Mouse (Mus musculus) layer of hippocampus, postnatal 25 days (tissue): ENCODE results near the gene Tssk4. TPM values are rescaled to one million over a fixed set of nuclear protein-coding genes. Genes with fewer than 3 reads are reported as not detected.

ENCODE experiments used
- DNase-seq, 2 experiments: peaks; one replicate each; pipeline ENCODE4 v3.0.0; 2022; ENCODE audit warnings: mixed read lengths in 2 of 2, low spot score in 1 of 2; ENCODE audit errors: extremely low spot score in 1 of 2
- total RNA-seq, 2 experiments: library from RNA; stranded (reverse); gene quantifications; 2 replicates each; pipeline ENCODE4 v1.2.3; 2021

Gene Tssk4
- total RNA-seq, 2 experiments from 2014 or later: 0.71 to 0.94 TPM

DNA sequence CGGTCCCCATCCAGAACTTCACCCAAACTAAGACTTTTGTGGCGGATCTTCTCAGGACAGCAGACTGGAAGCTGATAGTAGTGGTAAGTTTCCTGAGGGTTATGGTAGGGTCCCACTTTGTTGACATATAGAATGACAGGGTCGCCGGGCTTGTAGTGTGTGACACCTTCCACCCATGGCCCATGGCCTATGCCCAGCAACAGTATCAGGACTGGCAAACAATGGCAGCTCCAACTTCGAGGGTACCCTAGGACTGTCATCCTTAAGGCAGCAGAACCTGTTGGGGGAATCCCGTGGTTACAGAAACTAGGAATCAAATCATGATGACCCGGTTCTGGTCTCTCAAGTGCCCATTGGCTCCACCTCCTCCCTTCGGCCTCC lies 7.3 kb upstream of the Tssk4 start:
- no peak for DNase-seq

DNA sequence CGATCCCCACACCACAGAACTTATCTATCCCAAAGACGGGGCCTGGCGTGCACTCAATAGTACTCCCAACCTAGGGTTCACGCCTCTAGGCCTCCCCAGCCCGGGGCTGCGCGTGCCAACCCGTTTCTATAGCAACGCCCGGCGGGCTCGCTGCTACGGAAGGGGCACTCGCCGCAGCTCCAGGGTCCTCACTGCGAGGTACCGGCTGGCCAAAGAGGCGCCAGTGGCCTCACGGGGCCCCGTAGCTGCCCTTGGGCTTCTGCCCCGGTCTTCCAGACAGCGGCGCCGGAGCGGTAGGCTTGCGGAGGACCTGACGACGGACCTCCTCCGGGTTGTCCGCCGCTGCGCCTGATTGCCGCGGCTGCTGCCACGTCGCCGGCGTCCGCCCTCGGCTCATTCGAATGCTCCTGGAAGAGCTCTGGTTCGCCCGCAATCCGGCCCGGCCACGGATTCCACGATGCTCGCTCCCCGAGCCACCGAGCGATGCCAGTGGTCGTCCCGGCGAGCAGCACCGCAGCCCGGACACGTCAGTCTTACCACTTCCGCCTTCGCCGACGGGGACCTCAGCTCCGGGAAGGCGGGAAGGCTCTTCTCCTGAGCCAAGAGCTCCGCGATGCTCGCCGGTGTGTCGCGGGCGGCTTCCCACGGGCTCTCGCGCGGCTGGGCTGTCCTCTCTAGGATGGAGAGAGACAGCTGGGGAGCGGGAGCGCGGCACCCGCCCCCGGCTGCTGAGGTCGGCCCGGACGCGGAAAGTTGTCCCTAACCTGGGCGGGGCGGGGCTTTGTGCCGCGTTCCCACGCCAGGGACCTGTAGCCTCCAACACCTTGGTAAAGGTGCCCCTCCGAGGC lies 6.7 kb upstream of the Tssk4 start, which contains the start of gene Tm9sf1:
Gene Tm9sf1, minus strand, starts transcription at position 747 of the 848 bp plus-strand sequence.
- DNase-seq: peak; percentile 78 to 96

DNA sequence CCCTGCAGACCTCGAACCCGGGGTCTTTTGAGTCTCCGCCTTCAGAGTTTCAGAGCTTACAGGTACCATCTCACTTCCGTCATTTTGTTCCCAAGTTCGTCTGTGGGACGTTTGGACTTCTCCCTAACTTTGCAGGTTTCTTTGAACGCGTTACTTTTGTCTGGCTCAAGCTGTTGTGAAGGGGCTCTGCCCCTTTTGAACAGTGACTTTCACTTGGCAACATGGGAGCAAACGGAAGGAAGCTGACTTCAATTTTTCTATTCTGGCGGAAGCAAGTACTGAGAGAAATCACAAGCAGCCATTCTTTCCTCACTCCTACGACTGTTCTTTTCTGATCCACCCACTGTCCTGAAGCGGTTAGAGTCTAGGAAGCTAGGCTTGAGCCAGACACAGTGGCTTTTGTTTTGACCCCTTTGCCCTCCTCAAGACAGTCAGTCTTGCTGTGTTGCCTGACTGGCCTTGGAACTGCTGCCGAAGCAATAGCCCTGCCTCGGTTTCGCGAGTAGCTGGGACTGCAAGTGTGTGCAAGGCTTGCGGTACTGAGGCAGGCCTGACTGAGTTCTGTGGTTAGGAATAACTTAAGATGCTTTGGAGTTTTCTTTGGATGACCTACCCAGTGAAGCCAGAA lies 5.6 kb upstream of the Tssk4 start:
- no peak for DNase-seq

DNA sequence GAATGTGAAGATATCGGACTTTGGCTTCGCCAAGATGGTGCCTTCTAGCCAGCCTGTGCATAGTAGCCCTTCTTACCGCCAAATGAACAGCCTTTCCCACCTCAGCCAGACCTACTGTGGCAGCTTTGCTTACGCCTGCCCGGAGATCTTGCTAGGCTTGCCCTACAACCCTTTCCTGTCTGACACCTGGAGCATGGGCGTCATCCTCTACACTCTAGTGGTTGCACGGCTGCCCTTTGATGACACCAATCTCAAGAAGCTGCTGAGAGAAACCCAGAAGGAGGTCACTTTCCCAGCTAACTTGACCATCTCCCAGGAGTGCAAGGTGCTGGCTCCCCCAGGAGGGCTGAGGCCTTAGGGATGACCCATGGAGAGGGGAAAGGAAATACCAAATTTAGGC lies 1.5 kb downstream of the Tssk4 start:
- DNase-seq: no peak

DNA sequence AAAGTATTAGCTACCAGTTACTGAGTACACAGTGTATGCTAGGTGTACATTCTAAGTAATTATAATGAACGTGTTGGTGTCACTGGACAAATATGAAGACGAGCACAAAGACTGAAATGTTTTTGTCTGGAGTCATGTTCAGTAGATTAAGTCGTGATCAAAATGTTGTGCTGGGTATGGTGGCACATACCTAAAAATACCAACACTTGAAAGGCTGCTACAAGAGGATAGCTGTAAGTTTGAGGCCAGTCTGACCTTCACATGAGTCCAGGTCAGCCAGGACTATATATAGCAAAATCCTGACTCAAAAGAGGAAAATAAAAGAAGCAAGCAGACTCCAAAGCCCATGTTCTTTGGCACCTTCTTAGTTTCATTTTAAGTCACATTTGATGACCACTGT lies 7.0 kb downstream of the Tssk4 start:
- no peak for DNase-seq

DNA sequence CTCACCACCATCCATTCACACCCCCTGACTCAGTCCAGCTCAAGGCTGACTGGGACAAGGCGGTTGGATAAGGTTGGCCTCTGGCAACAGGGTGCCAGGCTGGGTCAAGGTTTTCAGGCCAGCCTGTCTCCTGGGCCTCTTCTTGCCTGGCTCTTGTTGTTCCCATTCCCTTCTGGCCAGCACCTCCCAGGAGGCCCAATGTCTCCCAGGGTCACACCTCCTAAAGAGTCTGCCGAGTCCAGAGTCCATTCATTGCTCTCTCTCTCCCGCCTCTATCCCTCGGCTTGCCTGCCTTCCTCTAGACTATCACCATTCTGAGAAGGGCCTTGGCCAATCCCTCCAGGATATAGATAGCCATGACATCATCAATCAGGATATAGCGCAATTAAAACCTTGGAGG lies 8.0 kb downstream of the Tssk4 start:
- DNase-seq: no peak

DNA sequence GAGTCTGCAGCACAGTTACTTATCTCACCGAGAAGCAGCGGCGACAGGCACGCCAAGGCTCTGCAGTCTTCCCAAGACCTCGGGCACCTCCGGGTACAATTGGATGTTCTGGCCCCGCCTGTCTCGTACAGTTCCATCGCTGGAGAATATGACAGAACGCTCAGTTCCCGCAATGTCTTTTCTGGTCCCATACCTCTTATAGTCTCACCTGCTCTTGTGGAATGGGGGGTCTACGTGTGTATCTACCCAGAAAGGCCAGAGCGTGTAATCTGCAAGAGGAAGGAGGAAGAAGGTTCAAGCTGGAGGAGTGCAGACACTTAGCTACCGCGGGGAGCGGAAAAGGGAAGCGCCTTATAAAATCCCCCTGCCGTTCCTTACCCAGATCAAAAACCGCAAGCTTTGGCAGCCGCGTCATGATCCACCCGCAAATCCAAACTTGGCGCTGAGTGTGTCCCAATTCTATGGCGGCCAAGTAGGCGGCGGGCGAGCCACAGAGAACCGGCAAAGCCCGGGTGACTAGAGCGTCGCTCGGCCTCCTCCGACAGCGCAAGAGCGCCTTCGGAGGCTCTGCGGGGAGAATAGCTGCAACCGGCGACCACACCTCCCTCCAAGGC lies 10.1 kb downstream of the Tssk4 start, which contains the start of gene Mdp1:
Gene Mdp1, minus strand, starts transcription at position 549 of the 614 bp plus-strand sequence.
- peak; percentile 67 to 68 for DNase-seq

DNA sequence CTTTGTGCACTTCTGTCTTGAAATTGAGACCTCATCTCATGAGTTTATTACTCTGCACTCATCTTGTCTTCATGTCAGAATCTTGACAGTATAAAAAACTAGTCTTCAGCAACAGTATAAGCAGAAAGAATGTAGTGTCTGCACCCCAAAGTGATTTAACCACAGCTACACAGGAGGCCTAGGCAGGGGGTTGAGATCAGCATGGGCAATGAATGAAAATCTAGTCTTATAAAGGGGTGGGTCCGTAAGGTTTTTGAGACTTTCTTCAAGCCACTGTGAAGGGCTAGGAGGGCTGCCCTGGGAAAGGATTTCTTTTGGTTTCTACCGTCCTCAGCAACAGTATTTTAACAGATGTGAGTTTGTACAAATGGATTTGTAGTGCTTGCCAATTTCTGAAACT lies 10.7 kb downstream of the Tssk4 start:
- DNase-seq: no peak

DNA sequence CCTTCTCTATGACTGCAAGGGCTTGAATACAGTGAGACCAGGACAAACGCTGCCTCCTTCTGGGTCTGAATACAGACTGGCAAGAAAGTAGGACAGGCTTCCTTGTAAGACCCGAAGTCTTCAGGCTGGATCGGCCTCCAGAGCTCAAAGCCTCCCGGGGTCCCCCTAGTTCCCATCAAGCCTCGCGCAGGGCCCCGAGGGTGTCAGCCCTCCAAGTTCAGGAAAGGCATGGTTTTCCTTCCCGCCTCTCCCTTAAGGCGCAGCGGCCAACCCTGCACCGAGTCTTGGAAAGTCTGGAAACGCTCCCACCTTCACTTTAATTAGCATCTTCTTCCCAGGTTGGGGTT lies 21.5 kb downstream of the Tssk4 start:
- DNase-seq: no peak

DNA sequence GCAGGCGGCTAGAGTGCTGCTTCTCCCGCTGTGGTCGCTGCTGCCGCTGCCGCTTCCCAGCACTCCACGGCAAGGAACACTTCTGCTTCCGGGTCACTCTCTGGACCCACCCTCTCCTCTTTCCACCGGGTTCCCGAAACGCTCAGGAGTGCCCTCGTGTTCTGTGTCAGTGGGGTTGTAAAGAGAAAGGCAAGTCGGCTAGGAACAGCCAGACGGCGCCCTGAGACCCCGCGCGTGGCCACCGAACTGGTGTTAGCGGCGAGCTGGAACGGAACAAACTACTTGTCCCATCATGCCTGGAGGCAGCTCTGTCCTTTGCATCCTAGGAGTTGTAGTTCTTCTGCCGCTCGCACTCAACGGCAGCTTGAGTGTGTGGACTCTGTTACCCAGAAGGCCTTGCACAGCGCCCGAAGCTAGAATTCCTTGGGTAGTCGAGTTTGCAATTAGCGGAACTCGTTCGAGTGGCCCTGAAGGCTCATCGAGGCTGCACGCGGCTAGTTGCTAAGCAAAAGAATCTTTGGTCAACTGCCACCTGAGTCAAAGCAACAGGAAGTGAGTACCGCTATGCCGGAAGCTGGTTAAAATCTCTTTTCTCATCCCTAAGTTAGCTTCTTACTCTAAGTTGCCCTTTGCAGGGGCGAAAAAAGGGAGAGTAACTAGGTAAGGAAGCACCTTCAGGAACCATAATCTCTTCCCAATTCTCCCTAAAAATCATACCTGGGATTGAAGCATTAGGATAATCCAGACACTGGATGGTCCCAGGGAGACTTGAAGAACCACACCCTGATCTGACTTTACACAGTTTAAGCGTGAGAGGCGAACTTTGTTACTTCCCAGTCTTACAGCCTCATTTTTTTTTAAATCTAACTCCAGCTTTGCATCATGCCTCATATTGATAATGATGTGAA lies 22.1 kb downstream of the Tssk4 start, which contains the start of the genes Gmpr2 and Nedd8:
Gene Gmpr2, plus strand, starts transcription at position 109 of the 908 bp plus-strand sequence.
Gene Nedd8, minus strand, starts transcription at position 292 of the 908 bp plus-strand sequence.
- peak; percentile 70 to 90 for DNase-seq

DNA sequence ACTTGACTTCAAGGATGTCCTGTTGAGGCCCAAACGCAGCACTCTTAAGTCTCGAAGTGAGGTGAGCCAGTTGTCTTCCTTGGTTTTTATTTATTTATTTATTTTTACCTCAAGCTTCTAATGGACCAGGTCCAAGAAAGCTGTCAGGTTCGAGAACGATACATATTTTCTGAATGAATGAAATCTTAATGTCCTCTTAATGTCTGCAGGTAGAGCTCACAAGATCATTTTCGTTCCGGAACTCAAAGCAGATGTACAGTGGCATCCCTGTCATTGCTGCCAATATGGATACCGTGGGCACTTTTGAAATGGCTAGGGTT lies 22.7 kb downstream of the Tssk4 start:
- DNase-seq: no peak

DNA sequence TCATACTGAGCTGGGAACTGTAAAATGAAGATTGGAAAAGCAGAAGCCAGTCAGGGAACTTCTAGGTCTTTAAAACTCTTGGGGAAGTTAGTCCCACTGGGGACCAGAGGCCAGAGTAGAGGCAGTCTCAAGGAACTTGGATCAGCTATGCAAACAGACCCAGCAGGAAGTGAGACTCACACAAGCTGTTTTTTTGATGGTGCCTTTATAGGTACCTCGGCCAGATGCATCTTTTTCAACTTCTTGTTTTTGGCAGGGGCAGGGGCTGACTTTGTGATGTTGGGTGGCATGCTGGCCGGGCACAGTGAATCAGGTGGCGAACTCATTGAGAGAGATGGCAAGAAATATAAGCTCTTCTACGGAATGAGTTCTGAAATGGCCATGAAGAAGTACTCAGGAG lies 27.6 kb downstream of the Tssk4 start:
- DNase-seq: no peak

DNA sequence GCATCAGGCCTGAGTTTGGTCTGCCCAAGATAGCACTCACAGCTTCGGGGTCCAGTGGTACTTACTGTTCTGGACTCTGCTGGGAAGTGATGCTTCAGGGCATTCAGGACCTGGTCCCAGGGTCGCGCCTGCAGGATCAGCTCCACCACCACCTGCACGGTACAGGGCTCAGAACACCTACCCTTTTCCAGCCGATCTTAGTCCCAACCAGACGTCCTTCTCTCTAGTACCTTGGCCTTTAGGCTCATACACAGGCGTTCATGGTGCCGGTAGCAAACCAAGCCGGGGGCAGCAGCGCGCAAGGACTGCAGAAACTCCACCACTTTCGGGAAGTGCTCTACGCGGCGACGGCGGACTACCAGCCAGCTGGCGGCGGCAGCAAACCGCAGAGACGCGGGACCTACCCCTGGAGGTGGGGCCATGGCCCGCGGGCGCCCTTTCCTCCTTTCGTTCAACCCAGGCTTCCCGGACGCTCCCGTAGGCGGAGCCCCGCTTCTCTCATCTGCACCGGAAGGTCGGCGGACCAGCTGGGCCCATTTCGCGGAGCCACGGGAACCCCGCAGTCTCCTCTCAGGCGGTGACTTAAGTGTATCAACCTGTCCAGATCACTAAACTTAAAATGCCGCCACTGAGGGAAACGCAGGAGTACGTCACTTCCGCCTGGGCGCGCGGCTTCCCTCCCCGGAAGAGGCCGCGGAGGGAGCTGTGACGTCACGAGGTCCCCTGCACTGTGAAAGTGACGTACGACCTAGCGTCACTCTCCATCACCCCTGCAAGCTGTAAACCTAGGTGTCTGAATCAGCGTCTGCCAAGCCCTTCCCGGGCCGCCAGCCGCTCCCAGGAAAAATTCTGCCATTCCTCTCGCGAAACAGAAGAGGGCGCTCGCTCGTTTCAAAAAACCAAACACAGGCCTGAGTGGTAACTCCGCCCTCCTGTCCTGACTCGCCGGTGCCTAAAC lies 31.5 kb downstream of the Tssk4 start, which contains the start of gene Tinf2:
Gene Tinf2, minus strand, starts transcription at position 661 of the 958 bp plus-strand sequence.
- DNase-seq: peak; percentile 91 to 92

DNA sequence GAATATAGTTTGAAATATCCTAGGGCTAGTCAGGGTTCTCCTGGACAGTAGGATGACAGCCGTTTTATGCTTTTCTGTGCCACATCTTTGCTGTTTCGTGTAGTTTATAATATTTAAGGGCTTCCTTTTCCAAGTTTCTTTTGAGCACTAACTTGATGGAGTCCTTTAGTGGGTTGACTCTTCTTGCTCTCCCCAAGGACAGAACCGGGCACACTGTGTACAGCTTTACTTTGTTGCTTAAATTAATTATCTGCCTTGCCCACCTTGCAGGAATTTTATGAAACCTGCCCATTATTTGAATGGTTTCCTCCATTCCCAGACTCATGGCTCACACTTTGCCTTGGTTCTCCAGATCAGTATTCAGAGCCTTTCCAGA lies 32.1 kb downstream of the Tssk4 start:
- DNase-seq: no peak

DNA sequence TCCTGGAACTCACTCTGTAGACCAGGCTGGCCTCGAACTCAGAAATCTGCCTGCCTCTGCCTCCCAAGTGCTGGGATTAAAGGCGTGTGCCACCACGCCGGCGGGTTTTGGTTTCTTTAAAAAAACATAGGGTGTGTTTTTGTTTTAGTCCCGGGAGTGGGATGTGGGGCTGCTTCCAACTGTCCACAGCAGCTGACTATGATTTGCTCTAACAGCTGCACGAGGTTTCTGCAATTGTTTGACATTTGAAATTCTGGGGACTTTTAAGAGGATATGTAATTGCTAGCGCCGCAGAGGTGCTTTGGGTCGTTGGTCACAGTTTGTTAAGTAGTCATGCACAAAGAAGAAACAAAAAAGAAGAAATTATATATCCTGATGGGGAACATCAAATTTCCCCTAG lies 39.4 kb downstream of the Tssk4 start:
- DNase-seq: no peak

DNA sequence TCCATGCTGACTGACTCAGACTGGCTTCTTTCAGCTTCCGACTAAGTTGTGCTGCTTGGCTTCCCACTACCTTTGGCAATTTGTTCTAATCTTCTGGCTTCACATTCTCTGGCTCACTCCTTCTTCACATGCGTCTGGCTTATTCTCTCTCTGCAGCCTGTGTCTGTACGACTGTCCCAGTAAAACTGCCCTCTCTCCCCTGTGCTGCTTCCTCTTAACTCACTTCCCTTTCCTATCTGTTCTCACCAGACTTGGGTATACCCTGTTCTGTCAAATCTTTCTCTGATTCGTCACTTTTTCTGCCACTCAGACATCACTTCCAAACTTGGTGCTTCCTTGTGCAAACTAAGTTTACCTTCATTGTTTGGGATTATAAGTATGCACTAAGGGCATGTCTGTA lies 47.2 kb downstream of the Tssk4 start:
- DNase-seq: no peak

DNA sequence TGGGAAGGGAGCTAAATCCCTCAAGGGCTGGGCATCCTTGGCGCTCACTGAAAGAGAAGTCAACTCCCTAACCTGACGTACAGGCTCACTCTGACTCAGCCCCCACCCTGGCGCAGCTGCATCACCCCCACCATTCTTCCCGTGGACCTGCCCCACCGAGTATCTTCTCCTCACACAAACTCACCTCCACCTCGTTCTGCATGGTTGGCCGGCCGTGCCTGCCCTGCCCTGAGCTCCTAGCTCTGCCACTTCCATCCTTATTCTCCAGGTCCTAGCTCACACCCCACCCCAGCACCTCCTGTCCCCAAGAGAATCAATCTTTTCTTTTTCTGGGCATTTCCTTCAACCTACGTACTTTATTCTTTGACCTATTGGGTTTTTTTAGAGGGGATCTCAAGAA lies 51.1 kb downstream of the Tssk4 start:
- DNase-seq: no peak
